In the genomic region with DNA sequence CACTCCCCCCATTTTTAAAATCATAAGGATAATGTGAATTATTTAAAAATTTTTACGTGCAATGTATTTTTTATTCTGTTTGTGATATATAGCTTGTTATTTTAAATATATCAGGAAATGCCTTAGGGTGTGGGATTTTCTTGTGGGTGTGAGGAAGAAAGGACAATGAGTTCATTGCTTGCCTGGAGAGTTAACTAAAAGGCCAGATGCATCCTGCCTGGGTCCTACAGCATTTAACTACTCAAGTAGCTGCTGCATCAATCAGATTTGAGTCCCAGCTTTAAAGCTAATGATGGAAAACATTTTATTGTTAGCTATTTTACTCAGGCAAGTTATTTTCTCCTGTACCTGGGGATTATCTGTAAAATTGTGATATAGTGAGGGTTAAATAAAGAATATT, we compare ENCODE assay signal across 27 mouse cellular contexts. TPM values are rescaled to one million over a fixed set of nuclear protein-coding genes. Genes with fewer than 3 reads are reported as not detected.
DNase-seq lines count a peak whose midpoint lies in the region; ATAC-seq and TF ChIP-seq lines count a peak whose summit lies in the region.
"Had no signal": no experiment of that assay in that cellular context is flagged by ENCODE, and none has a peak within 500 bp of the region (broad histone marks: within the 10 kb centered on the region; RNA-seq: fewer than 3 reads in every experiment).

No protein-coding gene starts in this region.

- no peak for DNase-seq in forebrain, embryonic 10.5 days (ENCODE audit: extremely low spot score, low spot score)
- DNase-seq in forebrain, embryonic 14.5 days (ENCODE audit: low spot score), result no peak
- peak; percentile 68 for DNase-seq in heart, adult 8-10 months (ENCODE audit: low spot score)
- DNase-seq in 416B (ENCODE audit: low read depth), result peak; percentile 23
- no peak for DNase-seq in right cerebral cortex, adult 2 months (ENCODE audit: low spot score in 2 of 2)
- DNase-seq: adrenal gland, postnatal 10 days; cerebellum, adult 11 months; cerebellum, adult 9-10 months; cerebellum, postnatal 36 days; gastrocnemius, postnatal 36 days; kidney, adult 8-10 months; kidney, postnatal 4 days; layer of hippocampus, adult 9-11 months; liver; right cerebral cortex, postnatal 14 days had no signal

- peaks cover 48% of the 10 kb centered on the region for H3K4me1 ChIP-seq in forebrain, embryonic 10.5 days
- peaks cover 9% of the 10 kb centered on the region; the same call in 1 of the 2 replicates for H3K4me1 ChIP-seq in forebrain, embryonic 14.5 days (ENCODE audit: control insufficient read depth, insufficient read depth, low read length)
- no peaks in the 10 kb centered on the region for H3K4me1 ChIP-seq in heart, embryonic 11.5 days (ENCODE audit: control insufficient read depth, insufficient read depth, low read length)
- no peaks in the 10 kb centered on the region for H3K4me1 ChIP-seq in intestine, postnatal 0 days (replicated peaks; ENCODE audit: control insufficient read depth, insufficient read depth, low read length)
- peaks cover 5% of the 10 kb centered on the region; the same call in 1 of the 2 replicates for H3K4me1 ChIP-seq in intestine, embryonic 16.5 days (ENCODE audit: control insufficient read depth, insufficient read depth, low read length)
- H3K4me1 ChIP-seq: embryonic facial prominence, embryonic 12.5 days had no signal

- peaks cover 8% of the 10 kb centered on the region for H3K36me3 ChIP-seq in forebrain, embryonic 10.5 days (replicated peaks)
- H3K36me3 ChIP-seq in forebrain, embryonic 14.5 days (ENCODE audit: control insufficient read depth, insufficient read depth, low read length), result no peaks in the 10 kb centered on the region
- no peaks in the 10 kb centered on the region for H3K36me3 ChIP-seq in heart, embryonic 11.5 days (ENCODE audit: control insufficient read depth, insufficient read depth, low read length)
- H3K36me3 ChIP-seq in intestine, postnatal 0 days (ENCODE audit: control insufficient read depth, insufficient read depth), result no peaks in the 10 kb centered on the region
- H3K36me3 ChIP-seq in intestine, embryonic 16.5 days (ENCODE audit: control insufficient read depth, insufficient read depth, low read length), result no peaks in the 10 kb centered on the region
- H3K36me3 ChIP-seq: embryonic facial prominence, embryonic 12.5 days; lung, embryonic 15.5 days; midbrain, embryonic 12.5 days; stomach, embryonic 15.5 days had no signal

- 78% methylated on average over 1 of the region's 1 CpGs for WGBS in forebrain, embryonic 10.5 days
- 88% methylated on average over 1 of the region's 1 CpGs for WGBS in forebrain, embryonic 14.5 days
- 80% methylated on average over 1 of the region's 1 CpGs for WGBS in heart, embryonic 11.5 days (ENCODE audit: insufficient replicate concordance)
- WGBS in intestine, postnatal 0 days, result 79% methylated on average over 1 of the region's 1 CpGs
- 79% methylated on average over 1 of the region's 1 CpGs for WGBS in intestine, embryonic 16.5 days

- H3K27me3 ChIP-seq in forebrain, embryonic 10.5 days (ENCODE audit: poor library complexity, severe bottlenecking), result no peaks in the 10 kb centered on the region
- H3K27me3 ChIP-seq in forebrain, embryonic 14.5 days (replicated peaks; ENCODE audit: control insufficient read depth, insufficient read depth, low read length), result no peaks in the 10 kb centered on the region
- no peaks in the 10 kb centered on the region for H3K27me3 ChIP-seq in heart, embryonic 11.5 days (ENCODE audit: control insufficient read depth, insufficient read depth, low read length)
- H3K27me3 ChIP-seq in intestine, postnatal 0 days (replicated peaks; ENCODE audit: control insufficient read depth, insufficient read depth, low read length), result no peaks in the 10 kb centered on the region
- no peaks in the 10 kb centered on the region for H3K27me3 ChIP-seq in intestine, embryonic 16.5 days (replicated peaks; ENCODE audit: control insufficient read depth, insufficient read depth, low read length)
- H3K27me3 ChIP-seq: embryonic facial prominence, embryonic 12.5 days; heart, embryonic 13.5 days; lung, embryonic 15.5 days; midbrain, embryonic 12.5 days; Patski; stomach, embryonic 15.5 days had no signal

- no peak for TF ChIP-seq CTCF in intestine, postnatal 0 days (IDR thresholded peaks at IDR 0.05; ENCODE audit: low read depth)

- H3K27ac ChIP-seq in forebrain, embryonic 10.5 days, result 0 out of 2 replicates have a peak overlapping the region, but pooled peaks have one; percentile 35
- H3K27ac ChIP-seq in forebrain, embryonic 14.5 days (ENCODE audit: low read depth, low read length), result no peak overlapping the region
- no peak overlapping the region for H3K27ac ChIP-seq in heart, embryonic 11.5 days (ENCODE audit: low read depth, low read length)
- H3K27ac ChIP-seq in intestine, postnatal 0 days (ENCODE audit: low read depth, low read length), result 0 out of 2 replicates have a peak overlapping the region, but pooled peaks have one; percentile 9
- no peak overlapping the region for H3K27ac ChIP-seq in intestine, embryonic 16.5 days (ENCODE audit: low read length)
- H3K27ac ChIP-seq: embryonic facial prominence, embryonic 12.5 days; kidney, postnatal 0 days; liver, embryonic 14.5 days; lung, embryonic 15.5 days; midbrain, embryonic 12.5 days; stomach, embryonic 15.5 days had no signal

- H3K9ac ChIP-seq in forebrain, embryonic 14.5 days (ENCODE audit: low read length), result no peak overlapping the region
- H3K9ac ChIP-seq in heart, embryonic 11.5 days (ENCODE audit: low read depth, low read length), result no peak overlapping the region
- no peak overlapping the region for H3K9ac ChIP-seq in intestine, postnatal 0 days (ENCODE audit: low read depth, low read length)
- no peak overlapping the region for H3K9ac ChIP-seq in intestine, embryonic 16.5 days (ENCODE audit: low read depth, low read length)
- H3K9ac ChIP-seq: embryonic facial prominence, embryonic 12.5 days; heart, embryonic 13.5 days; liver, embryonic 14.5 days; lung, embryonic 15.5 days; midbrain, embryonic 12.5 days; stomach, embryonic 15.5 days had no signal

- ATAC-seq in forebrain, embryonic 14.5 days, result no peak
- ATAC-seq in heart, embryonic 11.5 days (replicated peaks; ENCODE audit: insufficient number of reproducible peaks, low FRiP score, low TSS enrichment), result no peak
- no peak for ATAC-seq in intestine, postnatal 0 days
- no peak for ATAC-seq in intestine, embryonic 16.5 days
- ATAC-seq: hindbrain, embryonic 16.5 days; Patski had no signal

- H3K4me2 ChIP-seq in forebrain, embryonic 14.5 days (ENCODE audit: low read length), result no peak overlapping the region
- H3K4me2 ChIP-seq in heart, embryonic 11.5 days, result no peak overlapping the region
- H3K4me2 ChIP-seq in intestine, postnatal 0 days (replicated peaks; ENCODE audit: low read depth), result no peak overlapping the region
- H3K4me2 ChIP-seq in intestine, embryonic 16.5 days (ENCODE audit: low read depth, low read length), result no peak overlapping the region
- H3K4me2 ChIP-seq: embryonic facial prominence, embryonic 12.5 days; heart, embryonic 13.5 days; lung, embryonic 15.5 days; midbrain, embryonic 12.5 days; stomach, embryonic 15.5 days had no signal

- no peak overlapping the region for H3K4me3 ChIP-seq in forebrain, embryonic 10.5 days
- no peak overlapping the region for H3K4me3 ChIP-seq in forebrain, embryonic 14.5 days (ENCODE audit: low read depth, low read length)
- no peak overlapping the region for H3K4me3 ChIP-seq in heart, embryonic 11.5 days (ENCODE audit: low read depth, low read length)
- no peak overlapping the region for H3K4me3 ChIP-seq in intestine, postnatal 0 days (ENCODE audit: low read depth, low read length)
- H3K4me3 ChIP-seq in intestine, embryonic 16.5 days (ENCODE audit: low read length), result no peak overlapping the region
- H3K4me3 ChIP-seq: embryonic facial prominence, embryonic 12.5 days; heart, embryonic 13.5 days; lung, embryonic 15.5 days; midbrain, embryonic 12.5 days; stomach, embryonic 15.5 days had no signal

- H3K9me3 ChIP-seq in forebrain, embryonic 10.5 days, result no peaks in the 10 kb centered on the region
- H3K9me3 ChIP-seq in forebrain, embryonic 14.5 days (replicated peaks; ENCODE audit: control insufficient read depth, low read length), result no peaks in the 10 kb centered on the region
- H3K9me3 ChIP-seq in heart, embryonic 11.5 days (replicated peaks; ENCODE audit: control insufficient read depth, low read length), result no peaks in the 10 kb centered on the region
- H3K9me3 ChIP-seq in intestine, postnatal 0 days (ENCODE audit: control insufficient read depth), result no peaks in the 10 kb centered on the region
- H3K9me3 ChIP-seq in intestine, embryonic 16.5 days (ENCODE audit: control insufficient read depth, low read length), result no peaks in the 10 kb centered on the region
- H3K9me3 ChIP-seq: embryonic facial prominence, embryonic 12.5 days; heart, embryonic 13.5 days; lung, embryonic 15.5 days; midbrain, embryonic 12.5 days; stomach, embryonic 15.5 days had no signal

RNA-seq across cellular contexts. Expression of a gene that starts 45.6 kb away (rescaled TPM):
- polyA plus RNA-seq in forebrain, embryonic 10.5 days (2016; fragmentation: Nextera tagmentation; extraction: Ambion mirVana), result 51.3 and 51.5 TPM in 2 replicates
- 89.6 and 109 TPM in 2 replicates for polyA plus RNA-seq in forebrain, embryonic 14.5 days (2014; fragmentation: Nextera tagmentation; extraction: Ambion mirVana)
- 100 to 1,000 TPM; 141 to 155 (median 148) TPM for total RNA-seq in heart, adult 8-10 months (2022)
- polyA plus RNA-seq in heart, embryonic 11.5 days (2014; fragmentation: Nextera tagmentation; extraction: Ambion mirVana), result 38.1 and 40.4 TPM in 2 replicates
- 64.1 and 72.3 TPM in 2 replicates for polyA plus RNA-seq in intestine, postnatal 0 days (2015; fragmentation: Nextera tagmentation; extraction: Ambion mirVana)
- polyA plus RNA-seq in intestine, embryonic 16.5 days (2015; fragmentation: Nextera tagmentation; extraction: Ambion mirVana), result 17.8 and 23.4 TPM in 2 replicates

Comparison
In these comparisons a context has a peak if more than half of its experiments do, and no peak if none do; other contexts are left out.
1. H3K27ac ChIP-seq: peak in forebrain, embryonic 10.5 days (single experiment) and intestine, postnatal 0 days (single experiment); none in forebrain, embryonic 14.5 days (single experiment), heart, embryonic 11.5 days (single experiment) and intestine, embryonic 16.5 days (single experiment).
2. DNase-seq: peak in heart, adult 8-10 months (single experiment) and 416B (single experiment); none in forebrain, embryonic 10.5 days (single experiment), forebrain, embryonic 14.5 days (single experiment) and right cerebral cortex, adult 2 months (0 of 2).